Mouse (Mus musculus) bone marrow macrophage, adult 2 months (primary cell): Measurements from ENCODE around the gene Mdk.

Source experiments
- CTCF ChIP-seq: IDR thresholded peaks from 2 replicates; pipeline ENCODE4 v1.5.1; 2012; ENCODE audit warnings: low read depth, mild to moderate bottlenecking, low read length, moderate library complexity
- POLR2A ChIP-seq: IDR thresholded peaks from 2 replicates; pipeline ENCODE4 v1.6.1; 2012; ENCODE audit warnings: mild to moderate bottlenecking, low read depth, low read length, borderline replicate concordance

DNA sequence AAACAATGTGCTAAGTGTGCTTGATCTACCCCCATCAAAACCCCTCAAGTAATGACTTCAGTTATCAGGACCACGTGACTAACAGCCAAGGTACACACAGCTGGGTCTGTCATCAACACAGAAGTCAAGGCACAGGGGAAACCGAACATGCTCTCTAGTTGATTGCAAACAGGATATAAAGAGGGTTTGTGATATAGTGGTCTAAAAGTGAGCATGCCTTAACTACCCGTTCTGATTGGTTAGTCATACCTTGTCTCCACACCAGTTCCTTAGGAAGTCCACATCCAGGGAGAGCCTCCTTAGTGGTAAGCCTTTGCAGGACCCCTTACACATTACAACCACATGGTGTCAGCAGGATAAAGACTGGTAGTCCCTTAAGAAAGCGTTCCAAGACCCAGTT lies 12.0 kb downstream of the Mdk start:
- no peak for TF ChIP-seq POLR2A
- TF ChIP-seq CTCF, result no peak
